Mouse (Mus musculus) urinary bladder, postnatal 36 days (tissue): Measurements from ENCODE around the gene Epb41l3.

Experiments
- DNase-seq, 2 experiments: peaks; one replicate each; pipeline ENCODE4 v3.0.0; 2022; ENCODE audit warnings: low spot score in 2 of 2, mixed read lengths in 1 of 2

Epb41l3 gene

GRCm38 (mm10) chr17:69181560-69182316 lies 106.3 kb downstream of the Epb41l3 start:
- no peak for DNase-seq

GRCm38 (mm10) chr17:69187794-69188193 lies 112.3 kb downstream of the Epb41l3 start:
- DNase-seq: no peak

GRCm38 (mm10) chr17:69192863-69193493 lies 117.5 kb downstream of the Epb41l3 start:
- DNase-seq: no peak

GRCm38 (mm10) chr17:69194599-69194998 lies 119.1 kb downstream of the Epb41l3 start:
- no peak for DNase-seq

- no peak for DNase-seq
These were observed 120.3 kb downstream of the Epb41l3 start for GRCm38 (mm10) chr17:69195758-69196157.

- DNase-seq: no peak
These were observed 121.2 kb downstream of the Epb41l3 start for GRCm38 (mm10) chr17:69196656-69197055.

GRCm38 (mm10) chr17:69198805-69199204 lies 123.3 kb downstream of the Epb41l3 start:
- DNase-seq: no peak

- no peak for DNase-seq
These were observed 124.3 kb downstream of the Epb41l3 start for GRCm38 (mm10) chr17:69199827-69200226.

GRCm38 (mm10) chr17:69200936-69201335 lies 125.5 kb downstream of the Epb41l3 start:
- no peak for DNase-seq

GRCm38 (mm10) chr17:69205282-69205999 lies 130.0 kb downstream of the Epb41l3 start:
- DNase-seq: no peak

- DNase-seq: no peak
These were observed 132.3 kb downstream of the Epb41l3 start for GRCm38 (mm10) chr17:69207562-69208312.

GRCm38 (mm10) chr17:69211065-69211464 lies 135.6 kb downstream of the Epb41l3 start:
- no peak for DNase-seq

- DNase-seq: no peak
These were observed 140.6 kb downstream of the Epb41l3 start for GRCm38 (mm10) chr17:69216120-69216519.

GRCm38 (mm10) chr17:69220849-69221248 lies 145.4 kb downstream of the Epb41l3 start:
- DNase-seq: no peak

- peak in 1 of 2 experiments; percentile 5 for DNase-seq
These were observed 145.9 kb downstream of the Epb41l3 start for GRCm38 (mm10) chr17:69221377-69221776.

GRCm38 (mm10) chr17:69221966-69222692 lies 146.6 kb downstream of the Epb41l3 start:
- no peak for DNase-seq

GRCm38 (mm10) chr17:69225996-69226395 lies 150.5 kb downstream of the Epb41l3 start:
- no peak for DNase-seq

- DNase-seq: no peak
These were observed 152.0 kb downstream of the Epb41l3 start for GRCm38 (mm10) chr17:69227426-69228014.

GRCm38 (mm10) chr17:69229451-69229850 lies 154.0 kb downstream of the Epb41l3 start:
- DNase-seq: no peak

- no peak for DNase-seq
These were observed 154.7 kb downstream of the Epb41l3 start for GRCm38 (mm10) chr17:69230131-69230621.

- DNase-seq: no peak
These were observed 155.9 kb downstream of the Epb41l3 start for GRCm38 (mm10) chr17:69231360-69231759.
